Mouse (Mus musculus) midbrain, embryonic 10.5 days (tissue): Measurements from ENCODE around the gene Ccdc6. TPM values are rescaled to one million over a fixed set of nuclear protein-coding genes. Genes with fewer than 3 reads are reported as not detected.
"Not testable (repeated sequence)": the region's sequence is repeated elsewhere in the genome, so short reads cannot be mapped to it uniquely, and the experiment has no call there.

ENCODE experiments used
- DNase-seq: peaks from one replicate; pipeline ENCODE4 v3.0.0-alpha.2; 2017; ENCODE audit warnings: low spot score
- H3K27ac ChIP-seq: fragments of 300-500 bp; sonication (generic); replicated peaks from 2 replicates; pipeline ENCODE4 v1.5.1; 2016; ENCODE audit warnings: mild to moderate bottlenecking
- H3K27me3 ChIP-seq: fragments of 300-500 bp; sonication (generic); 2 replicates; pipeline ENCODE4 v1.6.1; 2016; ENCODE audit warnings: low read depth, mild to moderate bottlenecking; ENCODE audit not compliant: poor library complexity, severe bottlenecking
- H3K36me3 ChIP-seq: fragments of 300-500 bp; sonication (generic); 2 replicates; pipeline ENCODE4 v1.6.1; 2016; ENCODE audit warnings: mild to moderate bottlenecking, moderate library complexity
- H3K4me1 ChIP-seq: fragments of 300-500 bp; sonication (generic); 2 replicates; pipeline ENCODE4 v1.6.1; 2016
- H3K4me3 ChIP-seq: fragments of 300-500 bp; sonication (generic); 2 replicates; pipeline ENCODE4 v1.5.1; 2016; ENCODE audit warnings: mild to moderate bottlenecking, moderate library complexity
- H3K9me3 ChIP-seq: fragments of 300-500 bp; sonication (generic); replicated peaks from 2 replicates; pipeline ENCODE4 v1.6.1; 2016; ENCODE audit warnings: mild to moderate bottlenecking
- WGBS: fragments of 180-500 bp; shearing (Covaris S2); methylation state at CpG from one replicate; pipeline ENCODE4 v1.1.7; 2016; 5-methylcytosine and 5-hydroxymethylcytosine counted together
- polyA plus RNA-seq: library from polyadenylated mRNA; unstranded; fragments of >200 nt; fragmentation: Nextera tagmentation; extraction: Ambion mirVana; gene quantifications from 2 replicates; pipeline ENCODE4 v1.2.1, GENCODE M21; 2016

Ccdc6 gene
- polyA plus RNA-seq, 1 experiment from 2014 or later, result 19.8 TPM

DNA sequence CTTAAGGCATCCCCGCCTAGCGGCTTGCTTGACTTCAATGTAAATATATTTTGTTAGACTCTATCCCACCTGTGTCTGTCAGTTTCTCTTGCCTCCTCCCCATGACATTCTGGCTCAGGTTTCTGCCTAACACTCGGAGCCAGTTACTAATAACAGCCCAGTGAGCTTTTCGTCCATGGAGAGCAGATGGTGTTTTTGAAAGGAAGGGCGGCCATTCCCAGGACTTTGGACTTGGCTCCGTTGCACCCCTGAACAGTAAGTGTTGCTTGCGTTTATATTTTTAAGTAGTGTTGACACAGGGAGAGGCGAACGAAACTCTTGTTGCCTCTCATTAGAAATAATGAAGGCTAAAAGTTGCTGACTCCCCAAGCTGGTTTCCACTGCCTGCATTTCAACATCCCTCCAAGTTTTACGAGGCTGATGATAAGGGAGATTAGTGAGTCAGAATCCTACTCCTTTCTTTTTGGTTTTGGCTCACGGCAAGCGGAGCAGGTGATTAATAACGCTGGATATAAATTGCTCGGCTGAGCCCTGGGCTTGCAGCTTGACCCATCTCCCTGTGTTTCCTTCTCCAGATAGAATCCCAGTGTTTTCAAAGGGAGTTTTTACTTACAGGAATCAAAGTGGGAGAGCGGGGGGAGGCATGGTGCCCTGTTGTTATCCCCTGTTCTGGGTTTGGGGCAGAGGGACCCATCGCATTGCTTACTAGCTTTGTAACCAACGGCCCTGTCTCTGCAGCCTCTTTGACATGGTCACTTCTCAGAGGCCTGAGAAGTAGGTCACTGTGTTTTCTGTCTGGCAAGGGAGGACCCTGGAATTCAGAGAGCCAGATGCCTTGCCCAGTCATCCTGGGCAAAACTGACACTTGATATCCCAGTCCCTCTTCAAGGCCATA, 107.8 kb downstream of the Ccdc6 start, which contains the start of gene Mrln:
TSS of gene Mrln (plus strand) at position 160 of the 895 bp plus-strand sequence.
- H3K36me3 ChIP-seq, result no peaks in the 10 kb centered on the region
- 75% methylated on average over 17 of the region's 17 CpGs for WGBS
- no peaks in the 10 kb centered on the region for H3K9me3 ChIP-seq
- no peaks in the 10 kb centered on the region for H3K27me3 ChIP-seq
- no peak for DNase-seq
- H3K4me3 ChIP-seq, result no peak within 1 kb of the TSS
- peaks cover 8% of the 10 kb centered on the region; the same call in 1 of the 2 replicates for H3K4me1 ChIP-seq
- H3K27ac ChIP-seq, result no peak within 1 kb of the TSS

DNA sequence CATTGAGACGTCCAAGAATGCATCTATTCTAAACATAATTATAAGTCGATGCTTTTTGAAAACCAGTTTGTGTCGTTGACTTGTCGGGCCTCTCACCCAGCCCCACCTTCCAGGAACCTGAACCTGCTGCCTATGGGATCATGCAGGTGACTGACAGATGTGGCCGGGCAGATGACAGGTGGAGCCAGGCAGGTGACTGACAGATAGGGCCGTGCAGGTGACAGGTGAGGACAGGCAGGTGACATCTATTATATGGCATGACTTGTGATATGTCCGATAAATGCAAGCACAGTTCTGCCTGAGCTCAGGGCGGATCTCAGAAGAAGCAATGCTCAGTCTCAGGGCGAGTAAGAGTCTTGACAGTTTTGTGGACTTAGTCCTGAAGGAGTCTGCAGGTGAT, 114.4 kb downstream of the Ccdc6 start:
- WGBS, result 91% methylated on average over 9 of the region's 9 CpGs
- no peaks in the 10 kb centered on the region for H3K9me3 ChIP-seq
- no peak for DNase-seq
- H3K4me3 ChIP-seq, result no peak overlapping the region
- no peaks in the 10 kb centered on the region for H3K27me3 ChIP-seq
- H3K36me3 ChIP-seq, result no peaks in the 10 kb centered on the region
- H3K4me1 ChIP-seq, result no peaks in the 10 kb centered on the region
- no peak overlapping the region for H3K27ac ChIP-seq

DNA sequence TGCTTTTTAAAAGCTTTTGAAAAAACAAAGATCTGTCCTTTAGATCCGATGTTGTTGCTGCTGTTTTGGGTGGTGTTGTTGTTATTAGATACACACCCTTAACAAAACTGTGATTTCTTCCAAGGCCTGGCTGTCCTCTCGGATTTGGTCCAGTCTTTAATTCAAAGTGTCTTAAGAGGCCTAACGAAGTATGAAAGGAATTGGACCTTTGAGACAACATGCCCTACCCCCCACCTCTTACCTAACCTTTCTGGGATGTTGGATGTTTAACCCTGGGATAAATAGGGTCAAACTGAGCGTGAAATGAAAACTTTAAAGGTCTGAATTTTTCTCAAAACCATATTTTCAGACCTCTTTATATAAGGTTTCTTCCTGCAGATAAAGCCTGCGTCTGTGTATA, 124.0 kb downstream of the Ccdc6 start:
- DNase-seq, result no peak

DNA sequence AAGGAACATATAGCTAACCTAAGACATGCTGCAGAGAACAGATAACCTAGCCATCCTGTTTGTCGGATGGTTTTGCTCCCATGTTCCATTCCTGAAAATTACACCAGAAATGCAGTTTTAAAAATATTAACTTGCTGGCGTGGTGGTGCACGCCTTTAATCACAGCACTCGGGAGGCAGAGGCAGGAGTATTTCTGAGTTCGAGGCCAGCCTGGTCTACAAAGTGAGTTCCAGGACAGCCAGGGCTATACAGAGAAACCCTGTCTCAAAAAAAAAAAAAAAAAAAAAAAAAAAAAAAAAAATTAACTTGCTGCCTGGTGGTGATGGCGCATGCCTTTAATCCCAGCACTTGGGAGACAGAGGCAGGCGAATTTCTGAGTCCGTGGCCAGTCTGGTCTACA, 125.3 kb downstream of the Ccdc6 start:
- not testable (repeated sequence) for H3K36me3 ChIP-seq, H3K27me3 ChIP-seq, H3K9me3 ChIP-seq, H3K4me1 ChIP-seq, DNase-seq, H3K4me3 ChIP-seq, H3K27ac ChIP-seq
- WGBS, result 93% methylated on average over 8 of the region's 8 CpGs

More for the DNA sequence above, 124.0 kb downstream of the Ccdc6 start:
- H3K27me3 ChIP-seq, result no peaks in the 10 kb centered on the region
- no peaks in the 10 kb centered on the region for H3K36me3 ChIP-seq
- H3K27ac ChIP-seq, result no peak overlapping the region
- H3K4me3 ChIP-seq, result no peak overlapping the region
- no peaks in the 10 kb centered on the region for H3K4me1 ChIP-seq
- 66% methylated on average over 5 of the region's 5 CpGs for WGBS
- no peaks in the 10 kb centered on the region for H3K9me3 ChIP-seq

DNA sequence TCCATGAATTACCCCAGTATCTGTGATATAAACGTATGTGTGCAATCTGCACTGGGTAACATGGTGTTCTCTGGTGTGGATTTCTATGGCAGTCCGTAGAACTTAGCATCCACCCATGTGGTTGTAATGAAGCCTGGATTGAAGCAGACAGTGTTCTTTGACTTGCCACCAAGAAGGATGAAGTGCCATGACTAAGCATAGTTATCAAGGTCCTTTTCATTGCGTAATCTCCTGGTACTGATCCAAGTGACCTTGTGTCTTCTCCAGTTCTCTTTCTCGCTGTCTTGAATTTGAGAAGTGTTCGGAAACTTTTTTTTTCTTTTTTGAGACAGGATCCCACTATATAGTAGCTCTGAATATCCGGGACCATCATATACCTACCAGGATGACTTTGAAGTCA, 127.7 kb downstream of the Ccdc6 start:
- Histone ChIP-seq H3K9me3 (no peaks in the 10 kb centered on the region), H3K27ac (no peak overlapping the region), H3K27me3 (no peaks in the 10 kb centered on the region), H3K4me1 (no peaks in the 10 kb centered on the region), H3K4me3 (no peak overlapping the region), H3K36me3 (no peaks in the 10 kb centered on the region)
- DNase-seq, result no peak
- WGBS, result 91% methylated on average over 6 of the region's 6 CpGs

DNA sequence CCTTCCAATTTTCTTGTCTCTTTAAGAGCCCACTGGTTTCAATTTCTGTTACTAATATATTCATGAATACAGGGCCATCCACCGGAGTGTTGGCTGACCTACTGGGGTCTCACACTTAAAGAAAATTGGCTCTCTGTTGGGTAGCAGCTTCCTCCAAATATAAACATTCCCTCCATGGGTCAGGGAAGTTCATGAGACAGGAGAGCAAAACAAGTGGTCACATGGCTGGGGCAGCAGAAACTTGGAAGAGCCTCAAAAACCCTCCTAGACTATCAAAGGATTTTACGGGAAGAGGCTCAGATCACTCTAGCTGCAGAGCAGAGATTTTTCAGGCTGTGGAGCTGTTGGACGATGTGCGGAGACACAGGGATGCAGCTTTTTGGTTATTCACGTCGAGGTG, 128.8 kb downstream of the Ccdc6 start:
- H3K27ac ChIP-seq, result no peak overlapping the region
- no peaks in the 10 kb centered on the region for H3K9me3 ChIP-seq
- no peaks in the 10 kb centered on the region for H3K27me3 ChIP-seq
- no peak for DNase-seq
- H3K36me3 ChIP-seq, result no peaks in the 10 kb centered on the region
- no peaks in the 10 kb centered on the region for H3K4me1 ChIP-seq
- WGBS, result 83% methylated on average over 6 of the region's 6 CpGs
- H3K4me3 ChIP-seq, result no peak overlapping the region

DNA sequence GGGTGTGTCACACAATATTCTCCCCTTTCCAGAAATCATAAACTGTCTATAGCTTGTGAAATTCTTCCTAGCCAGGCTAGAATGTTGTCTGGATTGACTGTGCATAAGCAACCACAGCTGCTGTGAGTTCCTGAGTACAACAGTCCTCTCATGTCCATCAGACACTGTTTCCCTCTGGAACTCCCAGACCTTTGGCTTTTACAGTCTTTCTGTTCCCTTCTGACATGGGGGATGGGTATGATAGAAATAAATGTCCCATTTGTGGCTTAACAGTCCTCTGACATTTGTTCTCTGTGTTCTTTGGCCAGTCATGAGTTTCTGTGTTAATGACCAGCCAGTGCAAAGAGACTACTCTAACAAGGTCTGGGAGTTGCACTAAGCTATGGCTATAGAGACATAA, 129.7 kb downstream of the Ccdc6 start:
- Histone ChIP-seq H3K4me3 (no peak overlapping the region), H3K36me3 (no peaks in the 10 kb centered on the region), H3K27me3 (no peaks in the 10 kb centered on the region), H3K27ac (no peak overlapping the region), H3K9me3 (no peaks in the 10 kb centered on the region), H3K4me1 (no peaks in the 10 kb centered on the region)
- DNase-seq, result no peak

DNA sequence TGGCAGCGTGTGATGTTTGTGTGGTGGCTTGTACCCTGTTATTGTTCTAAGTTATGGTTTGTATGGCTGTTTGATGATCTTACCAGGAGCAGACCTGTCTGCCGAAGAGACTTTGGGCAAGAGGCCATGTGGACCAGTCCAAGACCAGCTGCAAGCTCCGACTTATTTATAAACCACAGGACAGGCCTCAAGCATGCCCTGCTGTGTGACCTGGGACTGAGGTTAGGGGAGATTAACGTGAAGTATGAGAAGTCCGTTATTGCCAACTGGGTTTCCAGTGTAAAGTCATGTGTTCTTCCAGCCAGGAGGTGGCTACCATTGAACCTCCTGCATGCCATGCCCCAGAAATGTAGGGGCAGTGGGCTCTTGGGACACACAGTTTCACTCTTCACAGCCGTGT, 133.4 kb downstream of the Ccdc6 start:
- no peaks in the 10 kb centered on the region for H3K9me3 ChIP-seq
- WGBS, result 86% methylated on average over 6 of the region's 6 CpGs
- no peaks in the 10 kb centered on the region for H3K4me1 ChIP-seq
- H3K4me3 ChIP-seq, result no peak overlapping the region
- H3K36me3 ChIP-seq, result no peaks in the 10 kb centered on the region
- no peaks in the 10 kb centered on the region for H3K27me3 ChIP-seq
- no peak overlapping the region for H3K27ac ChIP-seq
- DNase-seq, result no peak

DNA sequence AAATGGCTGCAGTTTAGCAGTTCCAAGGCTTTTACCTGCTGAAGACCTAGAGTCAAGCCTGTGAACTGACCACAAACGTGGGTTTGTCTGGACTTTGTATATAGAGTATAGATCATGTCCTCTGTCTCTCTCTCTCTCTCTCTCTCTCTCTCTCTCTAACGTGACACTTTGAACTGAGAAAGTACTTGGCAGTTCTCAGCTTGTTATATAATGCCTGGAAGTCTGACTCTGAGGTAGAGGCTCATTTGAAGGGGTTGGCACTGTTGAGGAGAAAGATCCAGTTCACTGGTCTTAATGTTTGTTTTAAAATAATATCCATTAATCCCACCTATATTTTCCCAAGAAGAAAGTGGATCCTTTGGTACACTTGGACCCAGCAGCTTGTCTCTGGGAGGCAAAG, 141.0 kb downstream of the Ccdc6 start:
- no peaks in the 10 kb centered on the region for H3K36me3 ChIP-seq
- no peaks in the 10 kb centered on the region for H3K4me1 ChIP-seq
- H3K9me3 ChIP-seq, result no peaks in the 10 kb centered on the region
- peaks cover 8% of the 10 kb centered on the region for H3K27me3 ChIP-seq
- WGBS, result 70% methylated on average over 2 of the region's 2 CpGs
- H3K4me3 ChIP-seq, result no peak overlapping the region
- no peak overlapping the region for H3K27ac ChIP-seq
- DNase-seq, result no peak

Other genes starting within 250 kb of the Ccdc6 start
- gene Mrln, start 107.5 kb downstream of the Ccdc6 start, polyA plus RNA-seq, result 0.50 and 0.53 TPM in 2 replicates
- gene Slc16a9, start 148.0 kb downstream of the Ccdc6 start, polyA plus RNA-seq, result 0.25 and 0.36 TPM in 2 replicates